Mouse (Mus musculus): ENCODE results near the gene Ripor2.

Gene Ripor2

DNA sequence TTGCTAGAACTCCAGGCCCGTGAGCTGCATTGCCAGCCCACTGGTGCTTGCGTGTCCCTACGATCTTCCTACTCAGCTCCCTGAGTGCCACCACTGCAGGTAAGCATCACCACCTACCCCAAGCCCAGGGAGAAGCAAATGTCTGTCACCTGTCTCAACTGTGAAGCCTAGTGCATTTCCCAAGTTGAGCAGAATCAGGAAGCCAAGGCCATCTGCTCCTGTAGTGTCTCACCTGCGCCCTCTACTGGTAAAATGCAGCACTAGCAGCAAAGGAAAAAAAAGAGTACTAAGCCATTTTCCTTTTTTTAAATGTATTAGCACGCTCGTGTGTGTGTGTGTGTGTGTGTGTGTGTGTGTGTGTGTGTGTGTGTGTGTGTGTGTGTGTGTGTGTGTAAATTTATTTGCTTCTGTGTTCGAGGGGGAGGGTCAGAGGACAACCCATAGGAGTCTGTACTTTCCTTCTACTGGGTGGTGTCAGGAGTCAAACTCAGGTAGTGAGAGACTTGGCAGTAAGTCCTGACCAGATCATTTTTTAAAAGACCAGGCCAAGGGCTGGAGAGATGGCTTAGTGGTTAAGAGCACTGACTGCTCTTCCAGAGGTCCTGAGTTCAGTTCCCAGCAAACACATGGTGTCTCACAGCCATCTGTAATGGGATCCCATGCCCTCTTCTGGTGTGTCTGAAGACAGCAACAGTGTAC is 194.3 kb downstream of the Ripor2 start:
- peak; percentile 27 for DNase-seq

DNA sequence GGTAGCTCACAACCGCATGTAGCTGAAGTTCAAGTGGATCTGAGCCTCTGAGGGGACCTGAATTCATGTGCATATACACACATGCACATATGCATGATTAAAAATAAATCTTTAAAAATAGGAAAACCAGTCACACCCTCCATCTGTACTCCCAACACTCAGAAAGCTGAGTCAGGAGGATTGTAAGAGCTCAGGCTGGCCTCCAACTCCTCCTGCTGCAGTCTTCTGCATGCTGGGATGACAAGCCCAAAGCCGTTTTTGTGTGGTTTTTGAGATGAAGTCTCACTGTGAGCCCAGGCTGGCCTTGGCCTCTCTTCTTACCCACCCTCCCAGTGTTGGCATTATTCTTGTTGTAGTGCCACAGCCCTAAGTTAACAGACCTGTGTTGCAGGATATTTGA is 196.0 kb downstream of the Ripor2 start:
- no peak for DNase-seq

DNA sequence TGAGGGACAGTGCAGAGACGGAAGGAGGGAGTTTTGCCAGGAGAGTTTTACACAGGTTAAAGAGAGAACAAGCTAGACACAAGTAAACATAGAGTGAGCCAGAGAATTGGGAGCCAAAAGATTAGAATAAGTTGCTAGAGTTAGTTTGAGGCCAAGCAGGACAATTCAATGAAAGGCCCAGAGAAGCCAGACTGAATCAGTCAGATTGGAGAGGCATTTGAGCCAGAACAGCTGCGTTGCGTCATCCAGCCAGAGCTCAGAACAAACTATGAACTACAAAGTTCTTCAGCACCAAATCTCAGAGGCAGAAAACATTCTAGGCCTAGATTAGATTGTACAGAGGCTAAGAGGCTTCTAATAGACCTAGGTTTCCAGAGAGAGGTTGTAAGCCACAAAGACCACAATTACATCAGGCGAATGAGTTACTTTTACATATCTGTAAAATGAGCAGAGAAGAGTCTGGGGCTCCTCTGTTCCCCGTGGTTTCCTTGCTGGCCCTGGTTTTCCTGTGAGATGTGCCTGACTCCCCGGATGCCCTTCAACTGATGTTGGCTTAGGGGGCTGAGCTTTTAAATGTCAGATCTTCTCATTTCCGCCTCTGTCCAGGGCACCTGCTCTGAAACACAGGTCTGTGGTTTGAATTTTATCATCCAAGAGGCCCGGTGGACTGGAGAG is 196.9 kb downstream of the Ripor2 start:
- DNase-seq: no peak

DNA sequence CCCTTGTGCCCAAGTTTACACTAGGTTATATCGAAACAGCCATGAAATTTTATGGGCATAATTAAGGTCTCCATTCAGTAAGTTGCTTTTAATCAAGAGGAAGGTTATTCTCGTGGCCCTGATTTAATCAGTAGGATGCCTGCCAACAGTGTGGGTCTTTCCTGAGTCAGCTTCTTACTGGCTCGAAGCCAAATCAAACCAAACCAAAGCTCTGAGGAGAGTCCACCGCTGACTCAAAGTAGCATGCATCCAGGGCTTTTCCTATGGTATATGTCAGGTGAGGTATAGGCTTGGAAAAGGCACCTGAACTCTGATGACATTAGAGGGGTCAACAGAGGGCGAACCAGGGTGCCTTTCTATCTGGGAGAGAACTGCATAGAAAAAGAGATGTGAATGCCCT is 199.9 kb downstream of the Ripor2 start:
- no peak for DNase-seq
